Mouse (Mus musculus): ENCODE measurements at regions not wholly inside any gene's neighbourhood (a gene's known extent, or its start where the extent isn't known, plus 50 kb on each side); places are given as distances from the start of the nearest gene placed in this dataset.
"Not testable (repeated sequence)": the region's sequence is repeated elsewhere in the genome, so short reads cannot be mapped to it uniquely, and the experiment has no call there.

- DNase-seq (ENCODE audit: extremely low read depth, low read depth, low spot score) = no peak
Measured at GRCm38 (mm10) chr6:48175234-48175633, 88.8 kb upstream of the Zfp746 start.

- DNase-seq (ENCODE audit: extremely low read depth, low read depth, low spot score) = not testable (repeated sequence)
Measured at GRCm38 (mm10) chr6:48172769-48173168, 86.4 kb upstream of the Zfp746 start.

GRCm38 (mm10) chr6:48136851-48137250 is 50.5 kb upstream of the Zfp746 start:
- DNase-seq (ENCODE audit: extremely low read depth, low read depth, low spot score) = no peak
